Mouse (Mus musculus): ENCODE measurements around the gene Mvb12b. TPM values are rescaled to one million over a fixed set of nuclear protein-coding genes. Genes with fewer than 3 reads are reported as not detected.

The Mvb12b gene
- polyA plus RNA-seq, 1 experiment from 2014 or later: 55.6 TPM

GRCm38 (mm10) chr2:33884623-33885263, 3.0 kb downstream of the Mvb12b start:
- Histone ChIP-seq H3K36me3 (no peaks in the 10 kb centered on the region), H3K9ac (replicated peaks) (no peak overlapping the region), H3K27ac (replicated peaks) (0 out of 2 replicates have a peak overlapping the region, but pooled peaks have one; percentile 99), H3K4me2 (replicated peaks) (peak overlapping the region; percentile 89), H3K9me3 (no peaks in the 10 kb centered on the region), H3K4me3 (peak overlapping the region; percentile 9; the same call in 1 of the 2 replicates), H3K4me1 (peaks cover 60% of the 10 kb centered on the region), H3K27me3 (no peaks in the 10 kb centered on the region)
- 90% methylated on average over 7 of the region's 7 CpGs for WGBS
- ATAC-seq (ENCODE audit: low FRiP score, low read depth): no peak

- WGBS: 71% methylated on average over 2 of the region's 2 CpGs
- no peak for ATAC-seq (ENCODE audit: low FRiP score, low read depth)
- peak overlapping the region; percentile 99 for H3K27ac ChIP-seq (replicated peaks)
- no peaks in the 10 kb centered on the region for H3K27me3 ChIP-seq
- H3K4me2 ChIP-seq (replicated peaks): no peak overlapping the region
- H3K9me3 ChIP-seq: no peaks in the 10 kb centered on the region
- H3K4me1 ChIP-seq: peaks cover 75% of the 10 kb centered on the region
- H3K36me3 ChIP-seq: peaks cover 2% of the 10 kb centered on the region; the same call in 1 of the 2 replicates
- H3K4me3 ChIP-seq: no peak overlapping the region
- no peak overlapping the region for H3K9ac ChIP-seq (replicated peaks)
Measured at GRCm38 (mm10) chr2:33879223-33879622, 8.5 kb downstream of the Mvb12b start.

GRCm38 (mm10) chr2:33878437-33878836, 9.3 kb downstream of the Mvb12b start:
- peak overlapping the region; percentile 34; the same call in 1 of the 2 replicates for H3K9ac ChIP-seq (replicated peaks)
- WGBS: 4% methylated on average over 11 of the region's 11 CpGs
- H3K4me3 ChIP-seq: no peak overlapping the region
- H3K27ac ChIP-seq (replicated peaks): peak overlapping the region; percentile 99
- H3K9me3 ChIP-seq: no peaks in the 10 kb centered on the region
- peak overlapping the region; percentile 7; the same call in 1 of the 2 replicates for H3K4me2 ChIP-seq (replicated peaks)
- no peak; the same call in 1 of the 2 replicates for ATAC-seq (ENCODE audit: low FRiP score, low read depth)
- H3K4me1 ChIP-seq: peaks cover 73% of the 10 kb centered on the region
- no peaks in the 10 kb centered on the region for H3K27me3 ChIP-seq
- peaks cover 10% of the 10 kb centered on the region for H3K36me3 ChIP-seq

GRCm38 (mm10) chr2:33877663-33878360, 9.9 kb downstream of the Mvb12b start:
- Histone ChIP-seq H3K4me3 (no peak overlapping the region), H3K4me1 (peaks cover 67% of the 10 kb centered on the region), H3K9ac (replicated peaks) (no peak overlapping the region; the same call in 1 of the 2 replicates), H3K4me2 (replicated peaks) (no peak overlapping the region), H3K36me3 (peaks cover 16% of the 10 kb centered on the region), H3K27me3 (no peaks in the 10 kb centered on the region), H3K27ac (replicated peaks) (peak overlapping the region; percentile 99), H3K9me3 (no peaks in the 10 kb centered on the region)
- 76% methylated on average over 6 of the region's 6 CpGs for WGBS
- ATAC-seq (ENCODE audit: low FRiP score, low read depth): no peak

- Histone ChIP-seq H3K4me1 (peaks cover 59% of the 10 kb centered on the region), H3K9me3 (0 out of 2 replicates have a peak, but pooled peaks cover under 1% of the 10 kb centered on the region), H3K36me3 (peaks cover 26% of the 10 kb centered on the region), H3K9ac (replicated peaks) (peak overlapping the region; percentile 43; the same call in 1 of the 2 replicates), H3K4me3 (peak overlapping the region; percentile 12; the same call in 1 of the 2 replicates), H3K27me3 (no peaks in the 10 kb centered on the region), H3K27ac (replicated peaks) (peak overlapping the region; percentile 99), H3K4me2 (replicated peaks) (peak overlapping the region; percentile 35)
- peak; percentile 92 for ATAC-seq (ENCODE audit: low FRiP score, low read depth)
- 8% methylated on average over 25 of the region's 25 CpGs for WGBS
Measured at GRCm38 (mm10) chr2:33876529-33877290, 11.0 kb downstream of the Mvb12b start.

GRCm38 (mm10) chr2:33875594-33875993, 12.2 kb downstream of the Mvb12b start:
- H3K4me1 ChIP-seq: peaks cover 56% of the 10 kb centered on the region
- no peak overlapping the region for H3K4me3 ChIP-seq
- 0 out of 2 replicates have a peak, but pooled peaks cover 2% of the 10 kb centered on the region for H3K9me3 ChIP-seq
- H3K27ac ChIP-seq (replicated peaks): peak overlapping the region; percentile 99
- H3K36me3 ChIP-seq: peaks cover 37% of the 10 kb centered on the region
- no peak for ATAC-seq (ENCODE audit: low FRiP score, low read depth)
- 0 out of 2 replicates have a peak overlapping the region, but pooled peaks have one; percentile 17 for H3K9ac ChIP-seq (replicated peaks)
- no peak overlapping the region for H3K4me2 ChIP-seq (replicated peaks)
- no peaks in the 10 kb centered on the region for H3K27me3 ChIP-seq
- WGBS: 62% methylated on average over 12 of the region's 12 CpGs

GRCm38 (mm10) chr2:33874856-33875576, 12.7 kb downstream of the Mvb12b start:
- Histone ChIP-seq H3K9me3 (0 out of 2 replicates have a peak, but pooled peaks cover 2% of the 10 kb centered on the region), H3K9ac (replicated peaks) (0 out of 2 replicates have a peak overlapping the region, but pooled peaks have one; percentile 28), H3K27ac (replicated peaks) (peak overlapping the region; percentile 99), H3K36me3 (peaks cover 42% of the 10 kb centered on the region), H3K4me1 (peaks cover 55% of the 10 kb centered on the region), H3K27me3 (no peaks in the 10 kb centered on the region), H3K4me2 (replicated peaks) (no peak overlapping the region), H3K4me3 (no peak overlapping the region)
- WGBS: 51% methylated on average over 10 of the region's 10 CpGs
- ATAC-seq (ENCODE audit: low FRiP score, low read depth): no peak

- H3K4me1 ChIP-seq: peaks cover 54% of the 10 kb centered on the region
- no peaks in the 10 kb centered on the region for H3K27me3 ChIP-seq
- no peak overlapping the region for H3K4me3 ChIP-seq
- H3K4me2 ChIP-seq (replicated peaks): no peak overlapping the region
- peaks cover 48% of the 10 kb centered on the region for H3K36me3 ChIP-seq
- no peak for ATAC-seq (ENCODE audit: low FRiP score, low read depth)
- WGBS: 85% methylated on average over 5 of the region's 5 CpGs
- H3K27ac ChIP-seq (replicated peaks): 0 out of 2 replicates have a peak overlapping the region, but pooled peaks have one; percentile 20
- 0 out of 2 replicates have a peak, but pooled peaks cover 2% of the 10 kb centered on the region for H3K9me3 ChIP-seq
- no peak overlapping the region for H3K9ac ChIP-seq (replicated peaks)
Measured at GRCm38 (mm10) chr2:33874367-33874766, 13.4 kb downstream of the Mvb12b start.

GRCm38 (mm10) chr2:33873501-33873900, 14.2 kb downstream of the Mvb12b start:
- H3K4me2 ChIP-seq (replicated peaks): no peak overlapping the region
- peaks cover 46% of the 10 kb centered on the region for H3K4me1 ChIP-seq
- no peak overlapping the region for H3K9ac ChIP-seq (replicated peaks)
- 95% methylated on average over 8 of the region's 8 CpGs for WGBS
- no peaks in the 10 kb centered on the region for H3K27me3 ChIP-seq
- ATAC-seq (ENCODE audit: low FRiP score, low read depth): no peak
- H3K4me3 ChIP-seq: no peak overlapping the region
- no peak overlapping the region for H3K27ac ChIP-seq (replicated peaks)
- H3K9me3 ChIP-seq: 0 out of 2 replicates have a peak, but pooled peaks cover 2% of the 10 kb centered on the region
- peaks cover 51% of the 10 kb centered on the region for H3K36me3 ChIP-seq

- no peak for ATAC-seq (ENCODE audit: low FRiP score, low read depth)
- Histone ChIP-seq H3K4me1 (peaks cover 43% of the 10 kb centered on the region), H3K9ac (replicated peaks) (no peak overlapping the region), H3K4me2 (replicated peaks) (no peak overlapping the region), H3K36me3 (peaks cover 51% of the 10 kb centered on the region), H3K4me3 (no peak overlapping the region), H3K27me3 (no peaks in the 10 kb centered on the region), H3K9me3 (0 out of 2 replicates have a peak, but pooled peaks cover 2% of the 10 kb centered on the region), H3K27ac (replicated peaks) (no peak overlapping the region)
- 81% methylated on average over 8 of the region's 8 CpGs for WGBS
Measured at GRCm38 (mm10) chr2:33872841-33873271, 14.9 kb downstream of the Mvb12b start.

GRCm38 (mm10) chr2:33871181-33871520, 16.6 kb downstream of the Mvb12b start:
- Histone ChIP-seq H3K27ac (replicated peaks) (peak overlapping the region; percentile 7; the same call in 1 of the 2 replicates), H3K9ac (replicated peaks) (no peak overlapping the region), H3K4me1 (peaks cover 26% of the 10 kb centered on the region)

More at GRCm38 (mm10) chr2:33871181-33871520, 16.6 kb downstream of the Mvb12b start:
- no peak overlapping the region for H3K4me2 ChIP-seq (replicated peaks)
- 82% methylated on average over 4 of the region's 4 CpGs for WGBS
- no peak overlapping the region for H3K4me3 ChIP-seq
- no peaks in the 10 kb centered on the region for H3K27me3 ChIP-seq
- H3K36me3 ChIP-seq: peaks cover 51% of the 10 kb centered on the region
- no peak for ATAC-seq (ENCODE audit: low FRiP score, low read depth)
- H3K9me3 ChIP-seq: 0 out of 2 replicates have a peak, but pooled peaks cover 2% of the 10 kb centered on the region
